ENCODE assay signal across 32 mouse cellular contexts in genomic region chr2:32597248-32597647, GRCm38 (mm10). TPM values are rescaled to one million over a fixed set of nuclear protein-coding genes. Genes with fewer than 3 reads are reported as not detected.
A peak's percentile ranks its signal among the peaks of the same experiment; 100 is the strongest.
DNase-seq lines count a peak whose midpoint lies in the region; ATAC-seq and TF ChIP-seq lines count a peak whose summit lies in the region.
"Had no signal": no experiment of that assay in that cellular context is flagged by ENCODE, and none has a peak within 500 bp of the region (broad histone marks: within the 10 kb centered on the region; RNA-seq: fewer than 3 reads in every experiment).

No protein-coding gene starts in this region.

- no peaks in the 10 kb centered on the region for H3K27me3 ChIP-seq in cerebellum, adult 2 months (ENCODE audit: control insufficient read depth, insufficient read depth, low read length)
- H3K27me3 ChIP-seq in forebrain, embryonic 14.5 days (replicated peaks; ENCODE audit: control insufficient read depth, insufficient read depth, low read length) = no peaks in the 10 kb centered on the region
- no peaks in the 10 kb centered on the region for H3K27me3 ChIP-seq in forebrain, embryonic 11.5 days (ENCODE audit: control insufficient read depth, insufficient read depth, low read length)
- H3K27me3 ChIP-seq in hindbrain, embryonic 16.5 days (replicated peaks; ENCODE audit: control insufficient read depth, insufficient read depth, low read length) = no peaks in the 10 kb centered on the region
- H3K27me3 ChIP-seq in hindbrain, embryonic 11.5 days (ENCODE audit: control insufficient read depth, insufficient read depth, low read length) = no peaks in the 10 kb centered on the region
- no peaks in the 10 kb centered on the region for H3K27me3 ChIP-seq in neural tube, embryonic 13.5 days
- H3K27me3 ChIP-seq in neural tube, embryonic 15.5 days (replicated peaks) = no peaks in the 10 kb centered on the region
- H3K27me3 ChIP-seq: CH12.LX; embryonic facial prominence, embryonic 12.5 days; forebrain, embryonic 12.5 days; heart, embryonic 15.5 days; hindbrain, embryonic 15.5 days; intestine, embryonic 15.5 days; limb, embryonic 12.5 days; liver, embryonic 15.5 days; lung, embryonic 15.5 days; midbrain, embryonic 12.5 days had no signal

- no peak for ATAC-seq in forebrain, embryonic 14.5 days
- ATAC-seq in forebrain, embryonic 11.5 days (replicated peaks; ENCODE audit: low FRiP score) = no peak
- ATAC-seq in hindbrain, embryonic 16.5 days = no peak
- no peak for ATAC-seq in hindbrain, embryonic 11.5 days (ENCODE audit: low FRiP score)
- ATAC-seq in neural tube, embryonic 13.5 days (ENCODE audit: low read depth) = no peak
- no peak for ATAC-seq in neural tube, embryonic 15.5 days (ENCODE audit: low FRiP score)
- ATAC-seq: activated CD4-positive, CD25-positive, alpha-beta regulatory T cell, adult 4 months; intestine, embryonic 15.5 days had no signal

- H3K36me3 ChIP-seq in forebrain, embryonic 14.5 days (ENCODE audit: control insufficient read depth, insufficient read depth, low read length) = peaks cover 6% of the 10 kb centered on the region; the same call in 1 of the 2 replicates
- H3K36me3 ChIP-seq in forebrain, embryonic 11.5 days (ENCODE audit: control insufficient read depth, insufficient read depth, low read length) = no peaks in the 10 kb centered on the region
- peaks cover 5% of the 10 kb centered on the region; the same call in 1 of the 2 replicates for H3K36me3 ChIP-seq in hindbrain, embryonic 16.5 days (ENCODE audit: control insufficient read depth, insufficient read depth, low read length)
- H3K36me3 ChIP-seq in hindbrain, embryonic 11.5 days (ENCODE audit: control insufficient read depth, insufficient read depth, low read length) = no peaks in the 10 kb centered on the region
- H3K36me3 ChIP-seq in neural tube, embryonic 13.5 days = peaks cover 23% of the 10 kb centered on the region
- peaks cover 36% of the 10 kb centered on the region for H3K36me3 ChIP-seq in neural tube, embryonic 15.5 days
- H3K36me3 ChIP-seq: intestine, embryonic 15.5 days; lung, embryonic 15.5 days had no signal

- no peak overlapping the region for H3K4me3 ChIP-seq in cerebellum, adult 2 months (replicated peaks; ENCODE audit: insufficient read depth, low read depth, low read length)
- no peak overlapping the region for H3K4me3 ChIP-seq in forebrain, embryonic 14.5 days (ENCODE audit: low read depth, low read length)
- no peak overlapping the region for H3K4me3 ChIP-seq in forebrain, embryonic 11.5 days (ENCODE audit: low read depth, low read length)
- H3K4me3 ChIP-seq in hindbrain, embryonic 16.5 days (ENCODE audit: low read length) = no peak overlapping the region
- H3K4me3 ChIP-seq in hindbrain, embryonic 11.5 days (ENCODE audit: low read depth, low read length) = no peak overlapping the region
- H3K4me3 ChIP-seq in neural tube, embryonic 13.5 days = no peak overlapping the region
- H3K4me3 ChIP-seq in neural tube, embryonic 15.5 days (replicated peaks) = no peak overlapping the region
- H3K4me3 ChIP-seq: embryonic facial prominence, embryonic 12.5 days; forebrain, embryonic 12.5 days; heart, embryonic 10.5 days; heart, embryonic 15.5 days; hindbrain, embryonic 15.5 days; intestine, embryonic 15.5 days; limb, embryonic 12.5 days; liver, embryonic 15.5 days; lung, embryonic 15.5 days; midbrain, embryonic 12.5 days had no signal

- no peak for DNase-seq in cerebellum, adult 2 months
- DNase-seq in cerebellum, postnatal 14 days = no peak
- no peak for DNase-seq in forebrain, embryonic 14.5 days (ENCODE audit: low spot score)
- DNase-seq in forebrain, embryonic 11.5 days (ENCODE audit: low spot score) = no peak
- no peak for DNase-seq in hindbrain, embryonic 11.5 days (ENCODE audit: low spot score)
- DNase-seq: kidney, adult 9 months; kidney, postnatal 10 days; layer of hippocampus, postnatal 36 days; lung, postnatal 36 days; right cerebral cortex, postnatal 4 days; thymus, adult 18-20 months; thymus, postnatal 25 days had no signal

- no peak for TF ChIP-seq CTCF in cerebellum, adult 2 months (IDR thresholded peaks at IDR 0.05; ENCODE audit: borderline replicate concordance, insufficient read depth, low read depth, low read length)

- peaks cover 75% of the 10 kb centered on the region for H3K4me1 ChIP-seq in cerebellum, adult 2 months (ENCODE audit: control insufficient read depth, insufficient read depth, low read length)
- H3K4me1 ChIP-seq in forebrain, embryonic 14.5 days (ENCODE audit: control insufficient read depth, insufficient read depth, low read length) = no peaks in the 10 kb centered on the region
- no peaks in the 10 kb centered on the region for H3K4me1 ChIP-seq in forebrain, embryonic 11.5 days (replicated peaks; ENCODE audit: control insufficient read depth, insufficient read depth, low read length)
- no peaks in the 10 kb centered on the region for H3K4me1 ChIP-seq in hindbrain, embryonic 16.5 days (ENCODE audit: control insufficient read depth, insufficient read depth, low read depth, low read length)
- no peaks in the 10 kb centered on the region for H3K4me1 ChIP-seq in hindbrain, embryonic 11.5 days (replicated peaks; ENCODE audit: control insufficient read depth, insufficient read depth, low read length)
- no peaks in the 10 kb centered on the region; the same call in 1 of the 2 replicates for H3K4me1 ChIP-seq in neural tube, embryonic 13.5 days (replicated peaks)
- H3K4me1 ChIP-seq in neural tube, embryonic 15.5 days = no peaks in the 10 kb centered on the region
- H3K4me1 ChIP-seq: forebrain, embryonic 12.5 days; hindbrain, embryonic 15.5 days; midbrain, embryonic 12.5 days had no signal

- no peak overlapping the region for H3K9ac ChIP-seq in forebrain, embryonic 14.5 days (ENCODE audit: low read length)
- H3K9ac ChIP-seq in forebrain, embryonic 11.5 days (ENCODE audit: low read length) = no peak overlapping the region
- H3K9ac ChIP-seq in hindbrain, embryonic 16.5 days (ENCODE audit: low read depth, low read length) = no peak overlapping the region
- H3K9ac ChIP-seq in hindbrain, embryonic 11.5 days (ENCODE audit: low read depth, low read length) = no peak overlapping the region
- H3K9ac ChIP-seq in neural tube, embryonic 13.5 days = no peak overlapping the region
- H3K9ac ChIP-seq in neural tube, embryonic 15.5 days (replicated peaks) = no peak overlapping the region
- H3K9ac ChIP-seq: embryonic facial prominence, embryonic 12.5 days; forebrain, embryonic 12.5 days; heart, embryonic 15.5 days; hindbrain, embryonic 15.5 days; intestine, embryonic 15.5 days; limb, embryonic 12.5 days; liver, embryonic 15.5 days; lung, embryonic 15.5 days; midbrain, embryonic 12.5 days had no signal

- TF ChIP-seq POLR2A in cerebellum, adult 2 months (IDR thresholded peaks at IDR 0.05; ENCODE audit: borderline replicate concordance, insufficient read depth, low read length) = no peak

- WGBS in cerebellum, adult 2 months = 36% methylated on average over 5 of the region's 5 CpGs
- 87% methylated on average over 5 of the region's 5 CpGs for WGBS in forebrain, embryonic 14.5 days
- 86% methylated on average over 5 of the region's 5 CpGs for WGBS in forebrain, embryonic 11.5 days
- WGBS in hindbrain, embryonic 16.5 days = 85% methylated on average over 5 of the region's 5 CpGs
- WGBS in hindbrain, embryonic 11.5 days = 90% methylated on average over 5 of the region's 5 CpGs
- 89% methylated on average over 5 of the region's 5 CpGs for WGBS in neural tube, embryonic 13.5 days
- WGBS in neural tube, embryonic 15.5 days = 90% methylated on average over 5 of the region's 5 CpGs

- H3K9me3 ChIP-seq in forebrain, embryonic 14.5 days (replicated peaks; ENCODE audit: control insufficient read depth, low read length) = no peaks in the 10 kb centered on the region
- H3K9me3 ChIP-seq in forebrain, embryonic 11.5 days (ENCODE audit: control insufficient read depth, low read length) = no peaks in the 10 kb centered on the region
- no peaks in the 10 kb centered on the region for H3K9me3 ChIP-seq in hindbrain, embryonic 16.5 days (ENCODE audit: control insufficient read depth, low read length)
- H3K9me3 ChIP-seq in hindbrain, embryonic 11.5 days (ENCODE audit: control insufficient read depth, low read length) = no peaks in the 10 kb centered on the region
- no peaks in the 10 kb centered on the region for H3K9me3 ChIP-seq in neural tube, embryonic 13.5 days
- H3K9me3 ChIP-seq in neural tube, embryonic 15.5 days (replicated peaks) = no peaks in the 10 kb centered on the region
- H3K9me3 ChIP-seq: embryonic facial prominence, embryonic 12.5 days; forebrain, embryonic 12.5 days; heart, embryonic 10.5 days; heart, embryonic 15.5 days; hindbrain, embryonic 15.5 days; intestine, embryonic 15.5 days; limb, embryonic 12.5 days; liver, embryonic 15.5 days; lung, embryonic 15.5 days; midbrain, embryonic 12.5 days had no signal

- H3K4me2 ChIP-seq in forebrain, embryonic 14.5 days (ENCODE audit: low read length) = no peak overlapping the region
- no peak overlapping the region for H3K4me2 ChIP-seq in forebrain, embryonic 11.5 days (ENCODE audit: low read depth, low read length, severe bottlenecking)
- H3K4me2 ChIP-seq in hindbrain, embryonic 16.5 days (ENCODE audit: low read length) = no peak overlapping the region
- H3K4me2 ChIP-seq in hindbrain, embryonic 11.5 days (replicated peaks; ENCODE audit: low read depth, low read length) = no peak overlapping the region
- no peak overlapping the region for H3K4me2 ChIP-seq in neural tube, embryonic 13.5 days
- no peak overlapping the region for H3K4me2 ChIP-seq in neural tube, embryonic 15.5 days
- H3K4me2 ChIP-seq: embryonic facial prominence, embryonic 12.5 days; forebrain, embryonic 12.5 days; heart, embryonic 15.5 days; hindbrain, embryonic 15.5 days; intestine, embryonic 15.5 days; limb, embryonic 12.5 days; liver, embryonic 15.5 days; lung, embryonic 15.5 days; midbrain, embryonic 12.5 days had no signal

- peak overlapping the region; percentile 78 for H3K27ac ChIP-seq in cerebellum, adult 2 months (ENCODE audit: insufficient read depth, low read length)
- 0 out of 2 replicates have a peak overlapping the region, but pooled peaks have one; percentile 36 for H3K27ac ChIP-seq in forebrain, embryonic 14.5 days (ENCODE audit: low read depth, low read length)
- H3K27ac ChIP-seq in forebrain, embryonic 11.5 days (ENCODE audit: low read depth, low read length) = no peak overlapping the region
- H3K27ac ChIP-seq in hindbrain, embryonic 16.5 days (ENCODE audit: low read depth, low read length) = peak overlapping the region; percentile 60
- no peak overlapping the region for H3K27ac ChIP-seq in hindbrain, embryonic 11.5 days (ENCODE audit: low read depth, low read length)
- 0 out of 2 replicates have a peak overlapping the region, but pooled peaks have one; percentile 28 for H3K27ac ChIP-seq in neural tube, embryonic 13.5 days (replicated peaks)
- H3K27ac ChIP-seq in neural tube, embryonic 15.5 days (replicated peaks) = no peak overlapping the region
- H3K27ac ChIP-seq: embryonic facial prominence, embryonic 12.5 days; forebrain, embryonic 12.5 days; heart, embryonic 10.5 days; heart, embryonic 15.5 days; hindbrain, embryonic 15.5 days; intestine, embryonic 15.5 days; limb, embryonic 12.5 days; liver, embryonic 15.5 days; lung, embryonic 15.5 days; midbrain, embryonic 12.5 days; stomach, postnatal 0 days had no signal

RNA-seq across cellular contexts. Expression of gene St6galnac6, which starts 2.3 kb away (rescaled TPM):
- 89.5 TPM in 2 replicates for polyA plus RNA-seq in cerebellum, adult 2 months (2012; rRNA removed)
- polyA plus RNA-seq in forebrain, embryonic 14.5 days (2014; fragmentation: Nextera tagmentation; extraction: Ambion mirVana) = 4.7 and 5.7 TPM in 2 replicates
- 4.7 and 5.1 TPM in 2 replicates for polyA plus RNA-seq in forebrain, embryonic 11.5 days (2014; fragmentation: Nextera tagmentation; extraction: Ambion mirVana)
- 29.5 and 35.4 TPM in 2 replicates for polyA plus RNA-seq in hindbrain, embryonic 16.5 days (2015; fragmentation: Nextera tagmentation; extraction: Ambion mirVana)
- polyA plus RNA-seq in hindbrain, embryonic 11.5 days (2014; fragmentation: Nextera tagmentation; extraction: Ambion mirVana) = 3.2 and 5.0 TPM in 2 replicates
- 9.4 and 11.0 TPM in 2 replicates for polyA plus RNA-seq in neural tube, embryonic 13.5 days (2015; fragmentation: Nextera tagmentation; extraction: Ambion mirVana)
- 13.5 and 14.4 TPM in 2 replicates for polyA plus RNA-seq in neural tube, embryonic 15.5 days (2015; fragmentation: Nextera tagmentation; extraction: Ambion mirVana)

RNA-seq across cellular contexts. Expression of gene St6galnac4, which starts 10.4 kb away (rescaled TPM):
- 91.4 and 101 TPM in 2 replicates for polyA plus RNA-seq in cerebellum, adult 2 months (2012; rRNA removed)
- polyA plus RNA-seq in forebrain, embryonic 14.5 days (2014; fragmentation: Nextera tagmentation; extraction: Ambion mirVana) = 18.7 and 21.4 TPM in 2 replicates
- polyA plus RNA-seq in forebrain, embryonic 11.5 days (2014; fragmentation: Nextera tagmentation; extraction: Ambion mirVana) = 15.4 and 16.7 TPM in 2 replicates
- polyA plus RNA-seq in hindbrain, embryonic 16.5 days (2015; fragmentation: Nextera tagmentation; extraction: Ambion mirVana) = 49.6 and 54.3 TPM in 2 replicates
- polyA plus RNA-seq in hindbrain, embryonic 11.5 days (2014; fragmentation: Nextera tagmentation; extraction: Ambion mirVana) = 12.9 and 13.4 TPM in 2 replicates
- polyA plus RNA-seq in neural tube, embryonic 13.5 days (2015; fragmentation: Nextera tagmentation; extraction: Ambion mirVana) = 25.3 and 25.9 TPM in 2 replicates
- polyA plus RNA-seq in neural tube, embryonic 15.5 days (2015; fragmentation: Nextera tagmentation; extraction: Ambion mirVana) = 43.9 and 44.6 TPM in 2 replicates

RNA-seq across cellular contexts. Expression of gene 9430097D07Rik, which starts 21.8 kb away (rescaled TPM):
- 0.59 and 0.60 TPM in 2 replicates for polyA plus RNA-seq in cerebellum, adult 2 months (2012; rRNA removed)
- polyA plus RNA-seq in forebrain, embryonic 14.5 days (2014; fragmentation: Nextera tagmentation; extraction: Ambion mirVana) = 0.30 and 0.61 TPM in 2 replicates
- 0.35 TPM in 1 of 2 replicates, not detected in the other for polyA plus RNA-seq in forebrain, embryonic 11.5 days (2014; fragmentation: Nextera tagmentation; extraction: Ambion mirVana)
- polyA plus RNA-seq in hindbrain, embryonic 16.5 days (2015; fragmentation: Nextera tagmentation; extraction: Ambion mirVana) = 0.72 and 1.6 TPM in 2 replicates
- polyA plus RNA-seq in hindbrain, embryonic 11.5 days (2014; fragmentation: Nextera tagmentation; extraction: Ambion mirVana) = 0.37 and 0.42 TPM in 2 replicates
- polyA plus RNA-seq in neural tube, embryonic 13.5 days (2015; fragmentation: Nextera tagmentation; extraction: Ambion mirVana) = 0.50 and 0.71 TPM in 2 replicates
- polyA plus RNA-seq in neural tube, embryonic 15.5 days (2015; fragmentation: Nextera tagmentation; extraction: Ambion mirVana) = 0.59 and 0.99 TPM in 2 replicates
- polyA plus RNA-seq: activated CD4-positive, CD25-positive, alpha-beta regulatory T cell, adult 4 months; adrenal gland, adult 2 months; gonadal fat pad, adult 2 months; intestine, embryonic 15.5 days; limb, embryonic 12.5 days; liver, adult 2 months; liver, embryonic 15.5 days; spleen, adult 2 months; stomach, postnatal 0 days had no signal

RNA-seq across cellular contexts. Expression of gene Pip5kl1, which starts 22.7 kb away (rescaled TPM):
- 25.2 and 28.4 TPM in 2 replicates for polyA plus RNA-seq in cerebellum, adult 2 months (2012; rRNA removed)
- polyA plus RNA-seq in forebrain, embryonic 14.5 days (2014; fragmentation: Nextera tagmentation; extraction: Ambion mirVana) = 4.7 TPM in 2 replicates
- polyA plus RNA-seq in forebrain, embryonic 11.5 days (2014; fragmentation: Nextera tagmentation; extraction: Ambion mirVana) = 1.8 and 2.3 TPM in 2 replicates
- polyA plus RNA-seq in hindbrain, embryonic 16.5 days (2015; fragmentation: Nextera tagmentation; extraction: Ambion mirVana) = 16.9 and 20.4 TPM in 2 replicates
- 2.1 and 2.6 TPM in 2 replicates for polyA plus RNA-seq in hindbrain, embryonic 11.5 days (2014; fragmentation: Nextera tagmentation; extraction: Ambion mirVana)
- polyA plus RNA-seq in neural tube, embryonic 13.5 days (2015; fragmentation: Nextera tagmentation; extraction: Ambion mirVana) = 9.2 and 9.4 TPM in 2 replicates
- 16.3 and 17.8 TPM in 2 replicates for polyA plus RNA-seq in neural tube, embryonic 15.5 days (2015; fragmentation: Nextera tagmentation; extraction: Ambion mirVana)
- polyA plus RNA-seq: activated CD4-positive, CD25-positive, alpha-beta regulatory T cell, adult 4 months; heart, embryonic 15.5 days; liver, adult 2 months; liver, embryonic 15.5 days had no signal

RNA-seq across cellular contexts. Expression of gene Ak1, which starts 24.3 kb away (rescaled TPM):
- polyA plus RNA-seq in cerebellum, adult 2 months (2012; rRNA removed) = 127 and 132 TPM in 2 replicates
- 60.3 and 65.9 TPM in 2 replicates for polyA plus RNA-seq in forebrain, embryonic 14.5 days (2014; fragmentation: Nextera tagmentation; extraction: Ambion mirVana)
- 18.9 and 20.6 TPM in 2 replicates for polyA plus RNA-seq in forebrain, embryonic 11.5 days (2014; fragmentation: Nextera tagmentation; extraction: Ambion mirVana)
- 111 and 117 TPM in 2 replicates for polyA plus RNA-seq in hindbrain, embryonic 16.5 days (2015; fragmentation: Nextera tagmentation; extraction: Ambion mirVana)
- 23.4 and 23.9 TPM in 2 replicates for polyA plus RNA-seq in hindbrain, embryonic 11.5 days (2014; fragmentation: Nextera tagmentation; extraction: Ambion mirVana)
- polyA plus RNA-seq in neural tube, embryonic 13.5 days (2015; fragmentation: Nextera tagmentation; extraction: Ambion mirVana) = 74.2 and 75.4 TPM in 2 replicates
- polyA plus RNA-seq in neural tube, embryonic 15.5 days (2015; fragmentation: Nextera tagmentation; extraction: Ambion mirVana) = 88.5 and 103 TPM in 2 replicates

Comparison
In these comparisons a context has a peak if more than half of its experiments do, and no peak if none do; other contexts are left out.
1. H3K27ac ChIP-seq: peak in cerebellum, adult 2 months (single experiment), forebrain, embryonic 14.5 days (single experiment), hindbrain, embryonic 16.5 days (single experiment) and neural tube, embryonic 13.5 days (single experiment); none in forebrain, embryonic 11.5 days (single experiment), hindbrain, embryonic 11.5 days (single experiment) and neural tube, embryonic 15.5 days (single experiment).